Mouse (Mus musculus): Measurements from ENCODE around the gene Ptpn14.

The Ptpn14 gene

GRCm38 (mm10) chr1:189903169-189903568 is 175.1 kb downstream of the Ptpn14 start:
- no peak for DNase-seq (ENCODE audit: low spot score)

DNA sequence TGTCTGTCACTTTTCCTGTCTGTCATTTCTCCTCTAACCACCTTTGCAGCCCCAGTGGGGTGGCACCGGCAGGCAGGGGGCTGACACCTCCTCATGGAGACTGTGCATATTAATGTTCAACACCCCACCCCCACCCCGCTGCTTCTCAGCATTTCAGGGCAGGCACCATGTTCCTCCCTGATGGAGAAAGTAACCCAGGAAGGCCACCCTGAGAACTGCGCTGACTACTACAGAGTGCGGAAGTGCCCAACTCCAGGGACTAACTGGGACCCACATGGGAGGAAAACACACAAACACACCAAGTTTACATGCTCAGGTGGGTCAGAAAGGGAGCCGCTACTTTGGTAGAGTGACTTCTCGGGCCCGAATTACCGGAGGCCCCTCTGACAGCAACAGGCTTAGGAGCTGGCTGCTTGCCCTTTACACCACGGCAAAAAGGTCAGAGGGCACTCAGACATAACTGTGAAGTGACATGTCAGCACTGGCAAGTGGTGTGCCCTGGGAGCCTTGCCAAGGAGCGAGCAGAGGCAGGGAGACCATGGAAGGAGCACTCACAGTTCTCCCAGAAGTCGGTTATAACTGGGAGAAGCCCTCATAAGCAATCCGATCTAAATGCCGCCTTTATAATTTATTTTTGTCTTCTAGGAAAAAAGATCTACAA is 182.7 kb downstream of the Ptpn14 start:
- DNase-seq (ENCODE audit: low spot score), result no peak

GRCm38 (mm10) chr1:189913093-189913760 is 185.2 kb downstream of the Ptpn14 start:
- no peak for DNase-seq (ENCODE audit: low spot score)

DNA sequence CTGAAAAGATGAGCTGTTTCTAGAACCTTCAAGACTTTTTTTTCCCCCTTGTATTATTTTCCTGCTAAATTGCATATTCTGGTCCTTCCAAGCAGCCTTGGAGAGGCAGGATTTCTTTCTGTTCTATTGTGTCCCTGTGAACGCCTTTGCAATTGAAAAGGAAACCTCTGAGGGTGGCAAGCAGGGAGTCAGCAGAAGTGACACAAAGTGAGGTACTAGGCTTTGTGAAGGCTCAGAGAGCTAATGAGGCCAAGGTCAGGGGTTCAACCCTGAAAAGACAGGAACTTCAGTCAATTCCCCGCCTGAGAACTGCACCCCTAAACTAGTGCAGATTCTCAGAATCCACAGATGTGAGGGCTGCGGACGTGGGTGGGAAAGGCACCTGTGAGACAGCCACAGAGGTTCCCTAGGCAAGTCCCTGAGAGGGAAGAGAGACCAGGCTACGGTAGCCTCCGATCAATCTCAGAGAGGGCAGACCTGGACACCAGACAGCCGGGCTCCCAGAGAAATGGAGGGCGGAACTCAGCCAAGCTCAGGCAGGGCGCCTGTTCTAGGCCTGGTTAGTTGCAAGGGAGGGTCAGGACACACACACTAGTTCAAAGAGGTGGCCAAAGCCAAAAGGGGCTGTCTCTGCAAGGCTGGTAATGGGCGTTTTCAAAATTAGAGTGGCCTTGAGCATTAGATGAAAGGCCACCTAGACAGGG is 188.5 kb downstream of the Ptpn14 start:
- no peak for DNase-seq (ENCODE audit: low spot score)

DNA sequence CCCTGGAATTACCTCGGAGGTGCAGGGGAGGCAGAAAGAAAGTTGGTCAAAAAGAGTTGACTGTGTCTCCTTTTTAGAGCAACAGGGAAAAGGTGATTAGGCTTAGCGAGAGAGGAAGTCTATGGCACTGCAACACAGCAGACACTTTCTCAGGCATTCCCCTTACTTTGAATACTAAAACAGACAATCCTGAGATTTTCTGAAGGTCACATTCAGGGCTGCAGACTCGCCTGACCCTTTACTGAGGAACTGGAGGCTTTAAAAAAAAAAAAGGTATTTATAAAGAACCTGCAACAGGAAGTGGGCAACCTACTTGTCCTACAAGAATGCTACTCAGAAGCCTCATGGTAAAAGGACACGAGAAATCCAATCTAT is 189.0 kb downstream of the Ptpn14 start:
- no peak for DNase-seq (ENCODE audit: low spot score)

DNA sequence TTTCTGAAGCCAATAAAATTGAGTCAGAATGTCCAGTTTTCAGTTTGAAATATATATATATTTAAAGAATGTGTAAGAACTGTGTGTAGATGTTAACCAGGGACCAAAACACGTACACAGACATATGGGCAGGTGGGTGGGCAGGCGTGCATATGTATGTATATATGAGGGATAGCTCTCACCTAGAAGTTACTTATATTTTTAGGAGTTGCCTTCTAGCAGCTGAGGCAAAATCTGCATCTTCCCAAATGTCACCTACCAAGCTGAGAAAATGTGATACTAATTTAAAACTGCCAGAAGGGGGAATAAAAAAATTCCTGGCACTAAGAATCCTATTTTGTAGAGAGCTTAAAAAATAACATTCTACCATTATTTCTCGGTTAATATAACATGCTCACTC is 191.7 kb downstream of the Ptpn14 start:
- DNase-seq (ENCODE audit: low spot score), result no peak

DNA sequence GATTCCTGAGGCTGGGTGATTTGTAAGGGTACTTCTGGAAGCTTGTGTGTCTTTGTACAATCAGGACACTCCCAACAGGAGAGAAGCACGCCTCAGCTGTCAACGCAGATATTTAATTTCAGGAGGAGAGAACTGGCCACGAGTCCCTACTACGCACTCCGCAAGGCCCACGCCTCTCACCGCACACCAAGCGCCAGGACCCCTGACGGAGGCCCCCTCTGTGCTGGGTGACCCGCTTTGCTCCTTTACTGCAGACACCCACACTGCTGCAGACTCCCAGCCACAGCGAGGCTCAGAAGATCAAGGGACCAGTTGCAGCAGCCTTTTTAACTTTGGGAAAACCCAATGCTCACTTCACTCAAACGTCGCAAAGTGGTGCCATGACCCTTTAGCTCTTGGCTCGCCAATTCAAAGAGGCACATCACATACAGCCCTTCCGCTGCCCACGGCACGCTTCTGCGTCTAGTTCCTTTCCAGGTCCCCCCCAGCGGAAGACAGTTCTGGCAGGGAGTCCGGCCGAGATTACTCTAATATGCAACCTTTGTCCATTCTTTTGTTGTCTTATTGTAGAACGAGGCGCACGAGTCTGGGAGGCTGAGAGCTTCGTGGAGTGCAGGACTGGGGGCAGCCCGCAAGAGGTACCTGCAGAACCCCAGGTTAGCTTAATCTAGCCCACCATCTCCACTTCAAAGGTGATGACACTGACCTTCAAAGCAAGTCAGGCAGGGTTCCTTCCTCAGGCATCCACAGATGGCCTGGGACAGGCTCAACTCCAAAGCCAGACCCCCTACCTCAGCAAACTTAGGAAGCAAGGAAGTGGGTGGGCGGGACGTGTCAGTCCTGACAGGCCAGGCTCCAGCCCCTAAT is 192.9 kb downstream of the Ptpn14 start:
- no peak for DNase-seq (ENCODE audit: low spot score)

GRCm38 (mm10) chr1:189921568-189921817 is 193.4 kb downstream of the Ptpn14 start:
- DNase-seq (ENCODE audit: low spot score), result no peak

GRCm38 (mm10) chr1:189921818-189922592 is 193.9 kb downstream of the Ptpn14 start, which contains the start of gene Smyd2:
Gene Smyd2 (minus strand): TSS chr1:189922363.
- peak; percentile 13 for DNase-seq (ENCODE audit: low spot score)

GRCm38 (mm10) chr1:189922721-189923120 is 194.7 kb downstream of the Ptpn14 start:
- no peak for DNase-seq (ENCODE audit: low spot score)

- no peak for DNase-seq (ENCODE audit: low spot score)
These were observed 195.1 kb downstream of the Ptpn14 start for GRCm38 (mm10) chr1:189923157-189923556.

GRCm38 (mm10) chr1:189923871-189924568 is 196.0 kb downstream of the Ptpn14 start:
- DNase-seq (ENCODE audit: low spot score), result no peak

- no peak for DNase-seq (ENCODE audit: low spot score)
These were observed 198.2 kb downstream of the Ptpn14 start for GRCm38 (mm10) chr1:189926279-189926678.
